Mouse (Mus musculus) activated CD4-positive, CD25-positive, alpha-beta regulatory T cell, adult 4 months (primary cell): ENCODE results near the gene Relb. TPM values are rescaled to one million over a fixed set of nuclear protein-coding genes. Genes with fewer than 3 reads are reported as not detected.

Experiments used
- polyA plus RNA-seq, 2 experiments: library from polyadenylated mRNA; unstranded; fragments of 100-300 nt; shearing (Covaris generic); gene quantifications; one replicate each; pipeline ENCODE4 v1.2.1; 2017

Gene Relb
- polyA plus RNA-seq, 2 experiments from 2014 or later: 12.6 to 14.5 TPM

Other genes with a start within 250 kb of the Relb start
- gene Ercc2, start 247.4 kb downstream of the Relb start, polyA plus RNA-seq: 10 to 100 TPM in 1 of 2 experiments, 1 to 10 TPM in 1; 4.7 to 10.8 TPM
- gene Klc3, start 225.3 kb downstream of the Relb start, polyA plus RNA-seq: 1 to 10 TPM; 3.1 to 6.0 TPM
- under 1 TPM in 1 of 2 experiments, not detected in 1; 0.34 TPM for gene Ckm, start 224.7 kb downstream of the Relb start, polyA plus RNA-seq
- 1 to 10 TPM; 1.2 to 2.7 TPM for gene Mark4, start 170.6 kb downstream of the Relb start, polyA plus RNA-seq
- not detected for gene Exoc3l2, start 166.1 kb downstream of the Relb start, polyA plus RNA-seq
- under 1 TPM; 0.90 to 0.91 TPM for gene Bloc1s3, start 121.1 kb downstream of the Relb start, polyA plus RNA-seq
- gene Trappc6a, start 121.0 kb downstream of the Relb start, polyA plus RNA-seq: 10 to 100 TPM; 38.7 to 44.6 TPM
- not detected for gene Nkpd1, start 111.6 kb downstream of the Relb start, polyA plus RNA-seq
- 1 to 10 TPM; 3.2 TPM for gene Ppp1r37, start 66.4 kb downstream of the Relb start, polyA plus RNA-seq
- 1 to 10 TPM in 1 of 2 experiments, under 1 TPM in 1; 0.46 to 2.3 TPM for gene Zfp296, start 52.2 kb downstream of the Relb start, polyA plus RNA-seq
- 10 to 100 TPM; 88.3 to 91.8 TPM for gene Gemin7, start 51.8 kb downstream of the Relb start, polyA plus RNA-seq
- gene Clasrp, start 25.0 kb downstream of the Relb start, polyA plus RNA-seq: 1 to 10 TPM; 8.4 to 9.7 TPM
- gene Clptm1, start 35.6 kb upstream of the Relb start, polyA plus RNA-seq: 10 to 100 TPM; 35.4 to 40.9 TPM
- not detected for gene Apoc2, start 48.5 kb upstream of the Relb start, polyA plus RNA-seq
- gene Gm44805, start 52.0 kb upstream of the Relb start, polyA plus RNA-seq: not detected
- under 1 TPM in 1 of 2 experiments, not detected in 1; 0.44 TPM for gene Apoc4, start 52.0 kb upstream of the Relb start, polyA plus RNA-seq
- not detected for gene Apoc1, start 63.2 kb upstream of the Relb start, polyA plus RNA-seq
- 10 to 100 TPM in 1 of 2 experiments, 1 to 10 TPM in 1; 4.1 to 16.0 TPM for gene Apoe, start 69.8 kb upstream of the Relb start, polyA plus RNA-seq
- gene Tomm40, start 86.0 kb upstream of the Relb start, polyA plus RNA-seq: 10 to 100 TPM in 1 of 2 experiments, 1 to 10 TPM in 1; 5.7 to 11.7 TPM
- under 1 TPM in 1 of 2 experiments, not detected in 1; 0.56 TPM for gene Nectin2, start 121.0 kb upstream of the Relb start, polyA plus RNA-seq
- 1 to 10 TPM; 1.4 to 1.6 TPM for gene Bcam, start 141.6 kb upstream of the Relb start, polyA plus RNA-seq
- gene Cblc, start 167.4 kb upstream of the Relb start, polyA plus RNA-seq: not detected
- gene Bcl3, start 193.3 kb upstream of the Relb start, polyA plus RNA-seq: 10 to 100 TPM; 15.9 to 19.5 TPM
- not detected for gene Gm19345, start 222.6 kb upstream of the Relb start, polyA plus RNA-seq
- gene Ceacam16, start 231.9 kb upstream of the Relb start, polyA plus RNA-seq: under 1 TPM in 1 of 2 experiments, not detected in 1; 0.40 TPM